Mouse (Mus musculus): ENCODE data around the gene Taar5. TPM values are rescaled to one million over a fixed set of nuclear protein-coding genes. Genes with fewer than 3 reads are reported as not detected.
A peak's percentile ranks its signal among the peaks of the same experiment; 100 is the strongest.

Taar5 gene
- not detected in 2 replicates for total RNA-seq (2014; rRNA removed)
- not detected in 2 replicates for polyA plus RNA-seq (2015; fragmentation: Nextera tagmentation; extraction: Ambion mirVana)

DNA sequence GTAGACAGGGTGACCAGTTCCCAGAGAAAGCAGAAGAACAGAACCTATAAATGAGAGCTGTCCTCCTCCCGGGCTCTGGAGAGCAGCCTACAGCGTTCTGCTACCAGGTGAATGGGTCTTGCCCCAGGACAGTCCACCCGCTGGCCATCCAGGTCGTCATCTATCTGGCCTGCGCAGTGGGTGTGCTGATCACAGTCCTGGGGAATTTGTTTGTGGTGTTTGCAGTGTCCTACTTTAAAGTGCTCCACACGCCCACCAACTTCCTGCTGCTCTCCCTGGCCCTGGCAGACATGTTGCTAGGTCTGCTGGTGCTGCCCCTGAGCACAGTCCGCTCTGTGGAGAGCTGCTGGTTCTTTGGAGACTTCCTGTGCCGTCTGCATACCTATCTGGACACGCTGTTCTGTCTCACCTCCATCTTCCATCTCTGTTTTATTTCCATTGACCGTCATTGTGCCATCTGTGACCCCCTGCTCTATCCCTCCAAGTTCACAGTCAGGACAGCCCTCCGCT is at the start of gene Taar5:
TSS of gene Taar5 (plus strand) at position 51 of the 510 bp plus-strand sequence.
- 94% methylated on average over 11 of the region's 11 CpGs for WGBS

DNA sequence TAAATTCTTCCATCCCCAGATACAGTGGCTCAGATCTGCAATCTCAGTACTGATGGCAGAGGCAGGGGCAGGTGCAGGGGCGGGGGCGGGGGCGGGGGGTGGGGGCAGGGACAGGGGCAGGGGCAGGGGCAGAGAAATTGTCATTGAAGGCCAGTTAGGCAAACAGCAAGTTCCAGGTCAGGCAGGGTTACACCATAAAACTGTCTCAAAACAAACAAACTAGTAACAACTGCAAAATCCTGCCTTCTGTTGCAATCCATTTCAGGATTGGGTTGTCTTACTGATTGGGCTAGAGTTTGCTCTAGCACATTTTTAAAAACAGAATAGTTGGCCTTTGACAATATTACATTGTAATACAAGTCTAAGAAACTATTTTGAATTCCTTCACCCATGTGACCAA is 48.0 kb upstream of the Taar5 start:
- Histone ChIP-seq H3K27ac (ENCODE audit: low read depth, low read length) (no peak overlapping the region), H3K9me3 (ENCODE audit: low read length) (no peaks in the 10 kb centered on the region), H3K36me3 (ENCODE audit: insufficient read depth, low read length) (no peaks in the 10 kb centered on the region), H3K4me3 (ENCODE audit: low read depth, low read length) (no peak overlapping the region), H3K9ac (replicated peaks; ENCODE audit: low read length, poor library complexity, severe bottlenecking) (no peak overlapping the region), H3K27me3 (ENCODE audit: insufficient read depth, low read length) (no peaks in the 10 kb centered on the region), H3K4me2 (ENCODE audit: low read depth, low read length, poor library complexity, severe bottlenecking) (no peak overlapping the region), H3K4me1 (ENCODE audit: insufficient read depth, low read length) (no peaks in the 10 kb centered on the region)
- DNase-seq (ENCODE audit: low spot score) (no peak), ATAC-seq (ENCODE audit: low FRiP score) (no peak)
- 71% methylated on average over 3 of the region's 3 CpGs for WGBS
- TF ChIP-seq CTCF (IDR thresholded peaks at IDR 0.05), result no peak

More for the DNA sequence above, at the start of gene Taar5:
- Histone ChIP-seq H3K4me3 (ENCODE audit: low read depth, low read length) (no peak within 1 kb of the TSS), H3K27ac (ENCODE audit: low read depth, low read length) (no peak within 1 kb of the TSS), H3K4me2 (ENCODE audit: low read depth, low read length, poor library complexity, severe bottlenecking) (no peak within 1 kb of the TSS), H3K36me3 (ENCODE audit: insufficient read depth, low read length) (no peaks in the 10 kb centered on the region), H3K9ac (replicated peaks; ENCODE audit: low read length, poor library complexity, severe bottlenecking) (no peak within 1 kb of the TSS), H3K9me3 (ENCODE audit: low read length) (no peaks in the 10 kb centered on the region), H3K27me3 (ENCODE audit: insufficient read depth, low read length) (no peaks in the 10 kb centered on the region), H3K4me1 (ENCODE audit: insufficient read depth, low read length) (no peaks in the 10 kb centered on the region)
- no peak for ATAC-seq (ENCODE audit: low FRiP score)
- no peak for TF ChIP-seq CTCF (IDR thresholded peaks at IDR 0.05)
- DNase-seq (ENCODE audit: low spot score), result no peak

DNA sequence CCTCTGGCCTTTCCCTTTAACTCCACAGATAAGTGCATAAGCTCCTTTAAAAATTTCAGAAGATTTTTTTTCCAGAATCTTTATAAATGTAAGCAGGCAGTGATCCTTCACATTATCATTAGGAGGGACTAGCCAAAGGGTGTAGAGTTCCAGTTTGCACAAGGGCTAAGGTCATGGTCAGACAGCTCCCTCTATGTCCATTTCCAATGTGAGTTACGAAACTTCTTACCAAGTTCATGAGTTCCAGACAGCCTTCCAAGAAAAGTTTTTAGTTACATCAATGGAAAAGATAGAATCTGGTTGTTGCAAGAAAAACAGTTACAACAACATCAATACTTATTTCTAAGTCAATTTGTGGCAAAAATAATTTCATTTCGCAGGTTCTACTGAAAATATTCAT is 46.6 kb upstream of the Taar5 start:
- TF ChIP-seq CTCF (IDR thresholded peaks at IDR 0.05), result no peak
- Histone ChIP-seq H3K9me3 (ENCODE audit: low read length) (no peaks in the 10 kb centered on the region), H3K4me3 (ENCODE audit: low read depth, low read length) (no peak overlapping the region), H3K4me1 (ENCODE audit: insufficient read depth, low read length) (no peaks in the 10 kb centered on the region), H3K9ac (replicated peaks; ENCODE audit: low read length, poor library complexity, severe bottlenecking) (no peak overlapping the region), H3K27me3 (ENCODE audit: insufficient read depth, low read length) (no peaks in the 10 kb centered on the region), H3K4me2 (ENCODE audit: low read depth, low read length, poor library complexity, severe bottlenecking) (no peak overlapping the region), H3K36me3 (ENCODE audit: insufficient read depth, low read length) (no peaks in the 10 kb centered on the region), H3K27ac (ENCODE audit: low read depth, low read length) (no peak overlapping the region)
- ATAC-seq (ENCODE audit: low FRiP score) (no peak), DNase-seq (ENCODE audit: low spot score) (no peak)
- WGBS, result 83% methylated on average over 2 of the region's 2 CpGs

DNA sequence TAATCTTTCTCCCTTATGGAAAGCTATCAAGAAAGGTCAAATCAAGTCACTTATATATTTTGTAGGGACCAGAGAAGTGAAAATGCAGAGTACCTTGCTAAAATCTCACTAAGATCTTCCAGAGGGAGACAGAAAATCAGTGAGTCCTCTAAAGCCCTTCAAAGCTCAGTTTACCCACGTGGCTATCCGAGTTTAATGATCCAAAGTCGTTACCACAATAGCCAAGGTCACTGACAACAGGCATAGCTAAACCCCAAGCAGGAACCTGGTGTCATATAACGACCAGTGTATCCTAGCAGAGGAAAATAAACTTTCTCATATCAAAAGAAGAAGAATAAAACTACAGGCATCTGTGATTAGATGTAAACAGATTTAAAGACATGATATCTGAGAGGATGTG is 32.9 kb upstream of the Taar5 start:
- no peak overlapping the region for H3K4me2 ChIP-seq (ENCODE audit: low read depth, low read length, poor library complexity, severe bottlenecking)
- no peak overlapping the region for H3K9ac ChIP-seq (replicated peaks; ENCODE audit: low read length, poor library complexity, severe bottlenecking)
- no peak overlapping the region for H3K4me3 ChIP-seq (ENCODE audit: low read depth, low read length)
- no peak overlapping the region for H3K27ac ChIP-seq (ENCODE audit: low read depth, low read length)
- H3K4me1 ChIP-seq (ENCODE audit: insufficient read depth, low read length), result no peaks in the 10 kb centered on the region
- DNase-seq (ENCODE audit: low spot score) (no peak), ATAC-seq (ENCODE audit: low FRiP score) (no peak)
- no peaks in the 10 kb centered on the region for H3K36me3 ChIP-seq (ENCODE audit: insufficient read depth, low read length)
- no peaks in the 10 kb centered on the region for H3K27me3 ChIP-seq (ENCODE audit: insufficient read depth, low read length)
- no peak for TF ChIP-seq CTCF (IDR thresholded peaks at IDR 0.05)
- no peaks in the 10 kb centered on the region for H3K9me3 ChIP-seq (ENCODE audit: low read length)
- 45% methylated on average over 4 of the region's 4 CpGs for WGBS

DNA sequence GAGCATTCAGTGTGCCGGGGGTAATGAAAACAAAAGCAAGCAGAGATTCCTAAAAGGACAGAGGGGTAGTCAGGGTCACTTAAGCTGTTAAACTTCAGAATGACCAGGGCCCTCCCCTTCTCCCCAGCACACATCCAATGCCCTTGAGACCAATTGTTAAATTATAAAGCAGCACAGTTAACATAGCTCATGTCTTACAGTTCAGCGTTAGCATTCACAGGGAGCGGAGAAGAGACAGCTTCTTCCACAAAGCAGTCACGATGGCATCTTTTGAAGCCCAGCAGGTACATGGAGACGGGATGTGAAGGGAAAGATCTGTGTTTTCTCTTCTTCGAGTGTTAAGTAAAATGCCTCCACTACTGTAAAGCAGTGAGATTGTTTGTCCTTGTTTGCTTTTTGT is 32.2 kb upstream of the Taar5 start, which contains the start of gene Taar2:
TSS of gene Taar2 (plus strand) at position 261 of the 400 bp plus-strand sequence.
- Histone ChIP-seq H3K9me3 (ENCODE audit: low read length) (no peaks in the 10 kb centered on the region), H3K36me3 (ENCODE audit: insufficient read depth, low read length) (no peaks in the 10 kb centered on the region), H3K4me2 (ENCODE audit: low read depth, low read length, poor library complexity, severe bottlenecking) (peak within 1 kb of the TSS; percentile 26), H3K4me3 (ENCODE audit: low read depth, low read length) (no peak within 1 kb of the TSS), H3K27me3 (ENCODE audit: insufficient read depth, low read length) (no peaks in the 10 kb centered on the region), H3K27ac (ENCODE audit: low read depth, low read length) (no peak within 1 kb of the TSS), H3K9ac (replicated peaks; ENCODE audit: low read length, poor library complexity, severe bottlenecking) (no peak within 1 kb of the TSS), H3K4me1 (ENCODE audit: insufficient read depth, low read length) (no peaks in the 10 kb centered on the region)
- 35% methylated on average over 6 of the region's 6 CpGs for WGBS
- TF ChIP-seq CTCF (IDR thresholded peaks at IDR 0.05), result no peak
- peak; percentile 15; the same call in 1 of the 2 replicates for ATAC-seq (ENCODE audit: low FRiP score)
- DNase-seq (ENCODE audit: low spot score), result no peak

DNA sequence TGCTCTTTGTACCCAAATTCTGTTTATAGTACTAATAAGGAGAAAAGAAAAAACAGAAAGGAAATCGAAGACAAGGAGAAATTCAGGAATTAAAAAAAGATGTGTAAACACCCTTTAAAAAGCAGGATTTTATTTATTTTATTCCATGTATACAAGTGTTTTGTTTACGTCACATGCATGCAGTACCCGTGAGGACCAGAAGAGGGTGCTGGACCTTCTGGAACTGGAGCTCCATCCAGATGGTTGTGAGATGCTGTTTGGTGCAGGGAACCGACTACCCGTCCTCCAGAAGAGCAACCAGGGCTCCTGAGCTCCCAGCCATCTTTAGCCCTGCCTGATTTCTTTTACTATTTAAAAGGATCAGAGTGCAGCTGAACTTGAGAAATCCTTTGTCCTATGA is 28.0 kb upstream of the Taar5 start:
- Histone ChIP-seq H3K9me3 (ENCODE audit: low read length) (no peaks in the 10 kb centered on the region), H3K4me2 (ENCODE audit: low read depth, low read length, poor library complexity, severe bottlenecking) (no peak overlapping the region), H3K4me3 (ENCODE audit: low read depth, low read length) (no peak overlapping the region), H3K27ac (ENCODE audit: low read depth, low read length) (no peak overlapping the region), H3K27me3 (ENCODE audit: insufficient read depth, low read length) (no peaks in the 10 kb centered on the region), H3K4me1 (ENCODE audit: insufficient read depth, low read length) (no peaks in the 10 kb centered on the region), H3K9ac (replicated peaks; ENCODE audit: low read length, poor library complexity, severe bottlenecking) (no peak overlapping the region), H3K36me3 (ENCODE audit: insufficient read depth, low read length) (no peaks in the 10 kb centered on the region)
- ATAC-seq (ENCODE audit: low FRiP score) (no peak), DNase-seq (ENCODE audit: low spot score) (no peak)
- 84% methylated on average over 5 of the region's 5 CpGs for WGBS
- peak; percentile 43 for TF ChIP-seq CTCF (IDR thresholded peaks at IDR 0.05)
